Mouse (Mus musculus) CH12.LX (cell line): Measurements from ENCODE around the gene L3mbtl2. TPM values are rescaled to one million over a fixed set of nuclear protein-coding genes. Genes with fewer than 3 reads are reported as not detected.
"Not testable (repeated sequence)": the region's sequence is repeated elsewhere in the genome, so short reads cannot be mapped to it uniquely, and the experiment has no call there.

Experiments
- DNase-seq: peaks from one replicate; pipeline ENCODE4 v3.0.0-alpha.2; 2013; ENCODE audit errors: extremely low read depth
- H3K27ac ChIP-seq: 2 replicates; pipeline ENCODE4 v1.5.1; 2012; ENCODE audit warnings: low read depth, mild to moderate bottlenecking, control low read depth, moderate library complexity; ENCODE audit not compliant: insufficient read depth
- H3K27me3 ChIP-seq: replicated peaks from 2 replicates; pipeline ENCODE3; 2012; ENCODE audit warnings: inconsistent platforms
- H3K36me3 ChIP-seq, 2 experiments: replicated peaks in 1 of 2; 2 replicates each; pipeline versions ENCODE3 to v1.6.1; 2012; ENCODE audit warnings: inconsistent platforms in 1 of 2, low read length in 1 of 2, mild to moderate bottlenecking in 1 of 2, mixed read lengths in 1 of 2, moderate library complexity in 1 of 2; ENCODE audit not compliant: control insufficient read depth in 1 of 2, insufficient read depth in 1 of 2
- H3K4me1 ChIP-seq, 2 experiments: 2 replicates each; pipeline ENCODE4 v1.6.1; 2012; ENCODE audit warnings: inconsistent platforms in 1 of 2, moderate library complexity in 1 of 2; ENCODE audit not compliant: insufficient read depth in 2 of 2, control insufficient read depth in 1 of 2
- H3K4me2 ChIP-seq: 2 replicates; pipeline ENCODE4 v1.6.1; 2012; ENCODE audit warnings: low read depth, mild to moderate bottlenecking, control low read depth; ENCODE audit not compliant: poor library complexity, insufficient read depth, severe bottlenecking
- H3K4me3 ChIP-seq, 3 experiments: fragments of 150-350 bp in 1 of 3; sonication (generic) in 1 of 3; replicated peaks in 1 of 3; 2 replicates each; pipeline versions ENCODE3 to v1.5.1; 2011 to 2012; ENCODE audit warnings: low read depth in 2 of 3, low read length in 2 of 3, mild to moderate bottlenecking in 2 of 3, moderate library complexity in 2 of 3, control low read depth in 1 of 3, improper control_type of control experiment in 1 of 3, inconsistent platforms in 1 of 3, mixed read lengths in 1 of 3; ENCODE audit not compliant: poor library complexity in 1 of 3
- H3K79me2 ChIP-seq: replicated peaks from 2 replicates; pipeline ENCODE4 v1.6.1; 2012; ENCODE audit warnings: mild to moderate bottlenecking, moderate library complexity; ENCODE audit not compliant: control insufficient read depth, poor library complexity, insufficient read depth, severe bottlenecking; ENCODE audit errors: extremely low read depth
- H3K9ac ChIP-seq: 2 replicates; pipeline ENCODE4 v1.6.1; 2012; ENCODE audit warnings: low read depth, mild to moderate bottlenecking, control low read depth, moderate library complexity; ENCODE audit not compliant: insufficient read depth
- H3K9me3 ChIP-seq: replicated peaks from 2 replicates; pipeline ENCODE3; 2012; ENCODE audit warnings: low read length, inconsistent platforms, mixed read lengths
- CHD1 ChIP-seq: IDR thresholded peaks from 2 replicates; pipeline ENCODE4 v1.6.1; 2012; ENCODE audit warnings: low read depth, low read length, improper control_type of control experiment, inconsistent platforms
- CTCF ChIP-seq, 2 experiments: IDR thresholded peaks in 1 of 2; conservative IDR thresholded peaks in 1 of 2; 2 replicates each; pipeline ENCODE4 v1.5.1; 2011 to 2012; ENCODE audit warnings: low read depth in 2 of 2, low read length in 2 of 2, improper control_type of control experiment in 1 of 2, inconsistent platforms in 1 of 2, mild to moderate bottlenecking in 1 of 2, moderate library complexity in 1 of 2
- E2F4 ChIP-seq: IDR thresholded peaks from 2 replicates; pipeline ENCODE4 v1.6.1; 2011; ENCODE audit warnings: low read depth, low read length, improper control_type of control experiment; ENCODE audit not compliant: insufficient replicate concordance
- ELF1 ChIP-seq: IDR thresholded peaks from 2 replicates; pipeline ENCODE4 v1.6.1; 2014; ENCODE audit warnings: low read depth, mild to moderate bottlenecking, inconsistent platforms, low read length, improper control_type of control experiment
- GABPA ChIP-seq: IDR thresholded peaks from 2 replicates; pipeline ENCODE4 v1.6.1; 2012; ENCODE audit warnings: low read depth, low read length, improper control_type of control experiment, inconsistent platforms; ENCODE audit not compliant: insufficient replicate concordance
- HCFC1 ChIP-seq: IDR thresholded peaks from 2 replicates; pipeline ENCODE4 v1.6.1; 2012; ENCODE audit warnings: low read depth, mild to moderate bottlenecking, inconsistent platforms, low read length, improper control_type of control experiment
- JUN ChIP-seq: IDR thresholded peaks from 2 replicates; pipeline ENCODE4 v1.6.1; 2011; ENCODE audit warnings: low read depth, mild to moderate bottlenecking, low read length, improper control_type of control experiment, moderate library complexity; ENCODE audit not compliant: insufficient read depth
- MAX ChIP-seq: IDR thresholded peaks from 2 replicates; pipeline ENCODE4 v1.6.1; 2011; ENCODE audit warnings: low read length, improper control_type of control experiment
- MEF2A ChIP-seq: IDR thresholded peaks from 2 replicates; pipeline ENCODE4 v1.6.1; 2014; ENCODE audit warnings: low read depth, mild to moderate bottlenecking, inconsistent platforms, low read length, improper control_type of control experiment, borderline replicate concordance
- MXI1 ChIP-seq: IDR thresholded peaks from 2 replicates; pipeline ENCODE4 v1.6.1; 2011; ENCODE audit warnings: mild to moderate bottlenecking, low read depth, low read length, improper control_type of control experiment
- NELFE ChIP-seq: IDR thresholded peaks from 2 replicates; pipeline ENCODE4 v1.6.1; 2011; ENCODE audit warnings: low read depth, low read length, improper control_type of control experiment
- PAX5 ChIP-seq: IDR thresholded peaks from 2 replicates; pipeline ENCODE4 v1.6.1; 2012; ENCODE audit warnings: low read length, inconsistent platforms, mixed read lengths
- POLR2A ChIP-seq: IDR thresholded peaks from 2 replicates; pipeline ENCODE4 v1.6.1; 2011; ENCODE audit warnings: low read depth, mild to moderate bottlenecking, improper control_type of control experiment, low read length
- RAD21 ChIP-seq: IDR thresholded peaks from 2 replicates; pipeline ENCODE4 v1.6.1; 2011; ENCODE audit warnings: low read depth, mild to moderate bottlenecking, low read length, improper control_type of control experiment, moderate library complexity
- SIN3A ChIP-seq: IDR thresholded peaks from 2 replicates; pipeline ENCODE4 v1.6.1; 2012; ENCODE audit warnings: low read length, improper control_type of control experiment, inconsistent platforms
- USF2 ChIP-seq: conservative IDR thresholded peaks from 2 replicates; pipeline ENCODE4 v1.6.1; 2011; ENCODE audit warnings: low read depth, low read length, improper control_type of control experiment
- ZC3H11A ChIP-seq: IDR thresholded peaks from 2 replicates; pipeline ENCODE4 v1.6.1; 2012; ENCODE audit warnings: low read depth, mild to moderate bottlenecking, inconsistent platforms, low read length, improper control_type of control experiment
- ZKSCAN1 ChIP-seq: IDR thresholded peaks from 2 replicates; pipeline ENCODE4 v1.6.1; 2012; ENCODE audit warnings: low read depth, inconsistent platforms, low read length, improper control_type of control experiment, borderline replicate concordance
- ZMIZ1 ChIP-seq: IDR thresholded peaks from 2 replicates; pipeline ENCODE4 v1.6.1; 2012; ENCODE audit warnings: low read depth, mild to moderate bottlenecking, inconsistent platforms, low read length, improper control_type of control experiment
- dilution Hi-C: fragments of 300-500 bp; cut with MboI; formaldehyde crosslinking; loops from 2 replicates; pipeline ENCODE4 v1.14.3; 2020; ENCODE audit warnings: low sequenced_read_pairs; ENCODE audit not compliant: extremely low pct_unique_long_range_greater_than_20kb, extremely low pct_ligation_motif_present
- in situ Hi-C: fragments of 300-500 bp; cut with MboI; formaldehyde crosslinking; loops from 3 replicates; pipeline ENCODE4 v1.14.3; 2019; ENCODE audit warnings: low sequenced_read_pairs, low pct_ligation_motif_present, low pct_unique_long_range_greater_than_20kb, mixed read lengths
- polyA plus RNA-seq: library from polyadenylated mRNA; unstranded; fragments of >175 nt; gene quantifications from 2 replicates; pipeline ENCODE4 v1.2.1, GENCODE M21; 2012; ENCODE audit warnings: low read depth; ENCODE audit not compliant: insufficient read length
- total RNA-seq, 2 experiments: library from RNA; depleted of rRNA; stranded (reverse); fragments of 300-350 nt in 1 of 2; fragments of >200 nt in 1 of 2; gene quantifications; 2 replicates each; pipeline ENCODE4 v1.2.3; 2012 to 2014

L3mbtl2 gene
- total and polyA plus RNA-seq, 3 experiments: 26.4 to 40.0 (median 29.7) TPM

GRCm38 (mm10) chr15:81700601-81701000 is 36.9 kb downstream of the L3mbtl2 start:
- in situ Hi-C loops (loop anchor here (25.0 kb wide), 1 partner anchor 212 kb away; no protein-coding TSS in a partner anchor), dilution Hi-C loops (no loop called here)
- TF ChIP-seq ZC3H11A (no peak), JUN (no peak), MEF2A (no peak), USF2 (no peak), ZMIZ1 (no peak), E2F4 (no peak), MXI1 (no peak), SIN3A (no peak), GABPA (no peak), POLR2A (no peak), CHD1 (no peak), RAD21 (no peak), ZKSCAN1 (no peak), PAX5 (no peak), CTCF (conservative IDR thresholded peaks at IDR 0.05 in 1 of 2, IDR thresholded peaks at IDR 0.05 in 1 of 2; ENCODE audit: low read depth in 2 of 2, low read length in 2 of 2) (no peak), NELFE (no peak), ELF1 (no peak), MAX (no peak), HCFC1 (no peak)
- Histone ChIP-seq H3K79me2 (no peaks in the 10 kb centered on the region), H3K27me3 (peaks cover 2% of the 10 kb centered on the region), H3K36me3 (peaks cover 28 to 37% of the 10 kb centered on the region in 2 experiments), H3K4me1 (peaks cover 6 to 8% of the 10 kb centered on the region in 2 experiments), H3K27ac (no peak overlapping the region), H3K4me2 (no peak overlapping the region), H3K9ac (no peak overlapping the region), H3K4me3 (no peak overlapping the region), H3K9me3 (no peaks in the 10 kb centered on the region)
- DNase-seq: no peak

GRCm38 (mm10) chr15:81701350-81701749 is 37.7 kb downstream of the L3mbtl2 start:
- H3K4me1 ChIP-seq, H3K4me2 ChIP-seq, dilution Hi-C loops, H3K27me3 ChIP-seq, H3K79me2 ChIP-seq, H3K27ac ChIP-seq, H3K4me3 ChIP-seq, H3K9me3 ChIP-seq, DNase-seq, H3K9ac ChIP-seq: not testable (repeated sequence)
- in situ Hi-C loops: loop anchor here (25.0 kb wide), 1 partner anchor 211 kb away; no protein-coding TSS in a partner anchor
- peak in 1 of 2 experiments; percentile 23; a peak in 1 of 4 replicates for TF ChIP-seq CTCF (conservative IDR thresholded peaks at IDR 0.05 in 1 of 2, IDR thresholded peaks at IDR 0.05 in 1 of 2; ENCODE audit: low read depth in 2 of 2, low read length in 2 of 2)
- peaks cover 36 to 44% of the 10 kb centered on the region in 2 experiments for H3K36me3 ChIP-seq
